Mouse (Mus musculus): ENCODE results near the gene Edem2. TPM values are rescaled to one million over a fixed set of nuclear protein-coding genes. Genes with fewer than 3 reads are reported as not detected.

Edem2 gene
- polyA plus RNA-seq, 1 experiment from 2014 or later: 28.8 TPM

Other genes starting within 250 kb of the Edem2 start
- gene Acss2, start 211.5 kb downstream of the Edem2 start, polyA plus RNA-seq (2015; fragmentation: Nextera tagmentation; extraction: Ambion mirVana): 24.7 and 26.1 TPM in 2 replicates
- 1.2 and 2.1 TPM in 2 replicates for gene Ggt7, start 211.2 kb downstream of the Edem2 start, polyA plus RNA-seq (2015; fragmentation: Nextera tagmentation; extraction: Ambion mirVana)
- 25.3 and 26.9 TPM in 2 replicates for gene Gss, start 136.7 kb downstream of the Edem2 start, polyA plus RNA-seq (2015; fragmentation: Nextera tagmentation; extraction: Ambion mirVana)
- 22.4 and 26.4 TPM in 2 replicates for gene Myh7b, start 118.3 kb downstream of the Edem2 start, polyA plus RNA-seq (2015; fragmentation: Nextera tagmentation; extraction: Ambion mirVana)
- gene Trpc4ap, start 37.1 kb downstream of the Edem2 start, polyA plus RNA-seq (2015; fragmentation: Nextera tagmentation; extraction: Ambion mirVana): 97.4 and 98.6 TPM in 2 replicates
- gene Gm17581, start 6.4 kb upstream of the Edem2 start, polyA plus RNA-seq (2015; fragmentation: Nextera tagmentation; extraction: Ambion mirVana): not detected in 2 replicates
- 7.3 and 7.5 TPM in 2 replicates for gene Procr, start 21.6 kb upstream of the Edem2 start, polyA plus RNA-seq (2015; fragmentation: Nextera tagmentation; extraction: Ambion mirVana)
- 0.04 TPM in 1 of 2 replicates, not detected in the other for gene Mmp24, start 45.9 kb upstream of the Edem2 start, polyA plus RNA-seq (2015; fragmentation: Nextera tagmentation; extraction: Ambion mirVana)
- 17.4 and 17.7 TPM in 2 replicates for gene BC029722, start 90.0 kb upstream of the Edem2 start, polyA plus RNA-seq (2015; fragmentation: Nextera tagmentation; extraction: Ambion mirVana)
- gene Eif6, start 97.5 kb upstream of the Edem2 start, polyA plus RNA-seq (2015; fragmentation: Nextera tagmentation; extraction: Ambion mirVana): 125 and 140 TPM in 2 replicates
- gene Fam83c, start 105.4 kb upstream of the Edem2 start, polyA plus RNA-seq (2015; fragmentation: Nextera tagmentation; extraction: Ambion mirVana): 0.05 and 0.07 TPM in 2 replicates
- gene Uqcc1, start 200.8 kb upstream of the Edem2 start, polyA plus RNA-seq (2015; fragmentation: Nextera tagmentation; extraction: Ambion mirVana): 127 and 129 TPM in 2 replicates
- not detected in 2 replicates for gene Gm15557, start 211.3 kb upstream of the Edem2 start, polyA plus RNA-seq (2015; fragmentation: Nextera tagmentation; extraction: Ambion mirVana)
- 0.26 and 0.39 TPM in 2 replicates for gene Gdf5, start 215.9 kb upstream of the Edem2 start, polyA plus RNA-seq (2015; fragmentation: Nextera tagmentation; extraction: Ambion mirVana)
- gene Cep250, start 227.0 kb upstream of the Edem2 start, polyA plus RNA-seq (2015; fragmentation: Nextera tagmentation; extraction: Ambion mirVana): 6.9 and 9.9 TPM in 2 replicates

Measured in heart, embryonic 16.5 days (tissue).